Mouse (Mus musculus) limb, embryonic 11.5 days (tissue): Measurements from ENCODE around the gene Frmpd1. TPM values are rescaled to one million over a fixed set of nuclear protein-coding genes. Genes with fewer than 3 reads are reported as not detected.

ENCODE experiments used
- ATAC-seq: fragments of 200-750 bp; cut with Nextera tagmentation; 2 replicates; pipeline ENCODE4 v1.8.0; 2017; ENCODE audit warnings: low read depth; ENCODE audit not compliant: insufficient number of reproducible peaks, low FRiP score, low TSS enrichment
- DNase-seq: peaks from one replicate; pipeline ENCODE4 v3.0.0-alpha.2; 2015; ENCODE audit warnings: low spot score
- H3K27ac ChIP-seq: fragments of 300-500 bp; sonication (generic); replicated peaks from 2 replicates; pipeline ENCODE4 v1.5.1; 2014; ENCODE audit warnings: low read depth, mild to moderate bottlenecking, low read length
- H3K27me3 ChIP-seq: fragments of 300-500 bp; sonication (generic); 2 replicates; pipeline ENCODE4 v1.6.1; 2014; ENCODE audit warnings: mild to moderate bottlenecking, low read length, mixed read lengths; ENCODE audit not compliant: control insufficient read depth, insufficient read depth
- H3K36me3 ChIP-seq: fragments of 300-500 bp; sonication (generic); 2 replicates; pipeline ENCODE4 v1.6.1; 2014; ENCODE audit warnings: mild to moderate bottlenecking, low read length, moderate library complexity, mixed read lengths; ENCODE audit not compliant: control insufficient read depth, insufficient read depth
- H3K4me1 ChIP-seq: fragments of 300-500 bp; sonication (generic); 2 replicates; pipeline ENCODE4 v1.6.1; 2014; ENCODE audit warnings: low read length, mixed read lengths; ENCODE audit not compliant: control insufficient read depth, insufficient read depth
- H3K4me2 ChIP-seq: fragments of 300-500 bp; sonication (generic); 2 replicates; pipeline ENCODE4 v1.6.1; 2014; ENCODE audit warnings: low read depth, mild to moderate bottlenecking, moderate library complexity; ENCODE audit not compliant: severe bottlenecking
- H3K4me3 ChIP-seq: fragments of 300-500 bp; sonication (generic); 2 replicates; pipeline ENCODE4 v1.5.1; 2014; ENCODE audit warnings: low read depth, low read length
- H3K9ac ChIP-seq: fragments of 300-500 bp; sonication (generic); 2 replicates; pipeline ENCODE4 v1.6.1; 2014; ENCODE audit warnings: mild to moderate bottlenecking, low read length
- H3K9me3 ChIP-seq: fragments of 300-500 bp; sonication (generic); 2 replicates; pipeline ENCODE4 v1.6.1; 2016; ENCODE audit warnings: low read length; ENCODE audit not compliant: control insufficient read depth
- WGBS: fragments of 180-500 bp; shearing (Covaris S2); extraction: QIAGEN DNeasy Blood & Tissue Kit; methylation state at CpG from one replicate; pipeline ENCODE4 v1.1.7; 2014; 5-methylcytosine and 5-hydroxymethylcytosine counted together
- polyA plus RNA-seq: library from polyadenylated mRNA; unstranded; fragments of >200 nt; fragmentation: Nextera tagmentation; extraction: Ambion mirVana; gene quantifications from 2 replicates; pipeline ENCODE4 v1.2.1, GENCODE M21; 2014

Frmpd1 gene
- polyA plus RNA-seq, 1 experiment from 2014 or later, result 0.96 TPM

DNA sequence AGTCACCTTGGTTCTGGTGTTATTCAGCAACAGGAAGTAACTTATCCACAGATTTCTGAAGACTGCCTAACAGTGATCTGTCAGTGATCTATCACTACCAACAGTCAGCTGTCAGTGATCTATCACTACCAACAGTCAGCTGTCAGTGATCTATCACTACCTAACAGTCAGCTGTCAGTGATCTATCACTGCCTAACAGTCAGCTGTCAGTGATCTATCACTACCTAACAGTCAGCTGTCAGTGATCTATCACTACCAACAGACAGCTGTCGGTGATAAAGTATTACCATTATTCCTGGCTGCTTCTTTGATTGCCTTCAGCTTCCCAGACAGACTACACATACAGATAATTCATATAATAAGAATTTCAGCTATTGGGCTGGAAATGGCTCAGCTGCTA lies 19.2 kb upstream of the Frmpd1 start:
- DNase-seq (no peak), ATAC-seq (no peak)
- Histone ChIP-seq H3K27me3 (no peaks in the 10 kb centered on the region), H3K9ac (no peak overlapping the region), H3K4me1 (no peaks in the 10 kb centered on the region), H3K4me2 (no peak overlapping the region), H3K27ac (no peak overlapping the region), H3K4me3 (no peak overlapping the region), H3K9me3 (no peaks in the 10 kb centered on the region), H3K36me3 (no peaks in the 10 kb centered on the region)
- WGBS, result 85% methylated on average over 1 of the region's 1 CpGs

DNA sequence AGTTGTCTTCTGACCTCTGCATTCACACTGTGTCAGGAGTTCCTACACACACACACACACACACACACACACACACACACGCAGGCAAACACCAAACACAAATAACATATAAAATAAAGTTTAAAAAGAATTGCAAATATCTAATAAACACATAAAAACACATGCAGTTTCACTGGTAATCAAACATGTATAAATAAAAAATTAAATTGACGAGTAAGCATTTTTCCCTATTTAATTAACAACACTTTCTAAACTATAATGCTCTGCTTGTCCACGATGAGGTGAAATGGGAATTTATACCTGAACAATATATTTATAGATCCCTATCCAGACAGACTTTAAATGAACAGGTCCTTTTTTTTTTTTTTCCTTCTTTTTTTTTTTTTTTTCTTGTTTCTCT lies 18.7 kb upstream of the Frmpd1 start:
- DNase-seq (no peak), ATAC-seq (no peak)
- Histone ChIP-seq H3K9ac (no peak overlapping the region), H3K4me3 (no peak overlapping the region), H3K9me3 (no peaks in the 10 kb centered on the region), H3K4me2 (no peak overlapping the region), H3K4me1 (no peaks in the 10 kb centered on the region), H3K27ac (no peak overlapping the region), H3K27me3 (no peaks in the 10 kb centered on the region), H3K36me3 (no peaks in the 10 kb centered on the region)
- WGBS, result 88% methylated on average over 3 of the region's 3 CpGs

DNA sequence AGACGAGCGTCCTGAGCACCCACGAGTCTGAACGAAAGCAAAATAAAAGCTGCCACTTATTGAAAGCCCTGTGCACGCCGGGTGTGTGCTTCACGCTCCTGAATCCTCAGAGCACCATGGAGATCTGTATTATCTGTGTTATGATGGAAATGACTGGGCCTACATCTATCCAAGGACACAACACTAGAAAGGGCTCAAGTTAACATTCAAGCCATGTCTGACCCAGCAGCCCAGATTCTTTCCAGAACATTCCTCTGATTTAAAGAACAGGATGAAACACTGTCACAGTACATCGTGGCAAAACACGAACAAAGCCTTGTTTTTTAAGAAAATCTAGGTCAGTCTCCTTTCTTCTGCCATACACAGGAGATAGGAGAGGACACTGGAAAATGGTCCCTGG lies 13.3 kb upstream of the Frmpd1 start:
- no peaks in the 10 kb centered on the region for H3K36me3 ChIP-seq
- no peaks in the 10 kb centered on the region for H3K4me1 ChIP-seq
- H3K9me3 ChIP-seq, result no peaks in the 10 kb centered on the region
- no peak overlapping the region for H3K27ac ChIP-seq
- DNase-seq (no peak), ATAC-seq (no peak)
- 90% methylated on average over 9 of the region's 9 CpGs for WGBS
- H3K4me2 ChIP-seq, result no peak overlapping the region
- H3K9ac ChIP-seq, result no peak overlapping the region
- H3K4me3 ChIP-seq, result no peak overlapping the region
- H3K27me3 ChIP-seq, result no peaks in the 10 kb centered on the region

DNA sequence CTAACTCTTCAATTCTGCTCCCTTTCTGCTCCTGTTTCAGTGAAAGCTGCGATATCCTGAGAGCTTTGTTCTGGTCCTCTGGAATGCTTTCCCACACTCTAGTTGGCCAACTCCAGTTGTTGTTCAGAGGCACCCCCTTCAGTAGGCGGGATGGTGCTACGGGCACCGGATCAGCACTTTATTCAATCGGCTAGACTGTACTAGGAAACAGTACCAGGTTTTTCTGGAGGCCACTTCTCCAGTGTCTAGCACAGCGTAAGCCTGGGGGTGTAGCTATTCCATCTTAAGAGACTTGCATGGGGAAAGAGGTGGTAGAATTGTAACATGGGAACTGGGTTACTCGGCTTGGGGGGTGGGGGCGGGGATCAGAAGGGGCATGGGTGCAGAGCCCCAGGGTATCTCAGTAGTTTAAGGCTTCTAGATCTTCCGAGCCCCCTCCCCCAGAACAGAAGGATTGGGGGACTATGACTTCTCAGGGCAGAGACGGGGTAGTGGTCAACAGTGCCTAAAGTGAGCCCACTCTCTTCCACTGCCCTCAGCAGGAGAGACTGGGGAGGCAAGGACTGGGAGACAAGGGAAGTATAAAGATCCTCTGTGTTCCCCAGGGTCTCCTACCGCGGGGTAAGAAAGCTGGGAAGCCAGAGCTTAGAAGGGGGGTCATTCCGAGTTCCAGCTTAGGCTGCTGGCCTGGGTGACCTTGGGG lies 706 bp upstream of the Frmpd1 start:
- Histone ChIP-seq H3K27ac (no peak overlapping the region), H3K4me3 (peak overlapping the region; percentile 50), H3K36me3 (no peaks in the 10 kb centered on the region), H3K9ac (peak overlapping the region; percentile 51; the same call in 1 of the 2 replicates), H3K4me1 (0 out of 2 replicates have a peak, but pooled peaks cover 7% of the 10 kb centered on the region), H3K27me3 (peaks cover 31% of the 10 kb centered on the region), H3K9me3 (no peaks in the 10 kb centered on the region), H3K4me2 (peak overlapping the region; percentile 99)
- 29% methylated on average over 13 of the region's 13 CpGs for WGBS
- ATAC-seq (0 out of 2 replicates have a peak, but pooled peaks have one; percentile 21), DNase-seq (no peak)

DNA sequence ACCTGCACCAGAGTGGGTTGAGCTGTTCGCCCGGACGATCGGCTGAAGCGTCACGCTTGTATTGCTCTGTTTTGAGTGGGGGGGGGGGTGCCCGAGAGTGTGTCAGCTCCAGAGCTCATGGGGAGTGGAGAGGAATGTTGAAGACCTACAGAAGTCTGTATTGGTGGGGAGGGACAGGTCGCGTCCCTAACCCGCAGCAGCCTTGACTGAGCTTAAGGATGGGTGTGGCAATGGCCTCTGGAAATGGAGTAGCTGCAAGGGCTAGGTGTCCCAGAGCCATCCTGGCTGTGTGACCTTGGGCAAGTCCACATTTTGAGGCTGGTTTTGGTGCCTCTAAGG lies 625 bp downstream of the Frmpd1 start:
- Histone ChIP-seq H3K27me3 (peaks cover 31% of the 10 kb centered on the region), H3K36me3 (no peaks in the 10 kb centered on the region), H3K4me2 (peak overlapping the region; percentile 99), H3K4me3 (peak overlapping the region; percentile 50), H3K4me1 (0 out of 2 replicates have a peak, but pooled peaks cover 7% of the 10 kb centered on the region), H3K27ac (no peak overlapping the region), H3K9me3 (no peaks in the 10 kb centered on the region), H3K9ac (peak overlapping the region; percentile 51; the same call in 1 of the 2 replicates)
- no peak for DNase-seq
- WGBS, result 8% methylated on average over 10 of the region's 10 CpGs
- peak; percentile 27; the same call in 1 of the 2 replicates for ATAC-seq

DNA sequence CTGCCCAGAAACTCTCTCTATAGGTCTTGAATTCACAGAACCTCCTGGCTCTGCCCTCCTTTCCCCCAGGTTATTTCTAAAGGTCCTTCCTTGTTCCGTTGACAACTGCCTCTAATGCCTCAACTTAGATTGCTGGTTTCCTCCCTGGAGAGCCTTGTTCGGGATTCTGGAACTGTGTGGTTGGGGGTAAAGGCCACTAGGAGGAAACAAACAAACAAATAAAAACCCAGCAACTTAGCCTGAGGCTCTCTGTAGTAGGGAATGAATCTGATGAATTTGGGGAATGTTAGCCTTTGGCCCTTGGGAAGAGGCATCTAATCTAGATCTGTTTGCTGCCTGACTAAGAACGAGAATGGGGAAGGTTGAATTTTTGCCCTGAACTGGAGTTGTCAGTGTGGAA lies 13.6 kb downstream of the Frmpd1 start:
- no peaks in the 10 kb centered on the region for H3K36me3 ChIP-seq
- 61% methylated on average over 3 of the region's 3 CpGs for WGBS
- no peaks in the 10 kb centered on the region for H3K9me3 ChIP-seq
- H3K4me1 ChIP-seq, result no peaks in the 10 kb centered on the region
- DNase-seq (no peak), ATAC-seq (no peak)
- H3K4me3 ChIP-seq, result no peak overlapping the region
- H3K27me3 ChIP-seq, result no peaks in the 10 kb centered on the region
- no peak overlapping the region for H3K27ac ChIP-seq
- no peak overlapping the region for H3K9ac ChIP-seq
- H3K4me2 ChIP-seq, result no peak overlapping the region

DNA sequence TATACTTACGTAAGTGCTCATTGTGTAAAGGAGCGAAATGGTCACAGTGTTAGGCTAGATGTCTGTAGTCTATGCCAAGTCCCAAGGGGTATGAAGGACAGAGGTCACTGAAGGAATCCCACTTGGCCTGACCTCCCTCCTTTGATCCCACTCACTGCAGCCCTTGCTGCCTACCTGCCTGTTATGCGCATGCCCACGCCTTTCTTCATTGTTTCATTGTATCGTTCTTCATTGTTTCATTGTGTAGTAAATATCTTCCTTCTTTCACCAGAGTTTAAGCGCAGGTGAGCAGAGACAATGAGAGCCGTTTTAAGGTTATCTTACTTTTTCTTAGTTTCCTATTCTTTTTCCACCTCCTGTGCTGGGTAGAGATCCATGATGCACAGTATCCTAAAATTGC lies 18.6 kb downstream of the Frmpd1 start:
- ATAC-seq, result no peak
- H3K9me3 ChIP-seq, result no peaks in the 10 kb centered on the region
- no peak for DNase-seq
- H3K9ac ChIP-seq, result no peak overlapping the region
- 90% methylated on average over 7 of the region's 7 CpGs for WGBS
- H3K4me3 ChIP-seq, result no peak overlapping the region
- H3K36me3 ChIP-seq, result no peaks in the 10 kb centered on the region
- no peak overlapping the region for H3K27ac ChIP-seq
- no peaks in the 10 kb centered on the region for H3K4me1 ChIP-seq
- no peaks in the 10 kb centered on the region for H3K27me3 ChIP-seq
- no peak overlapping the region for H3K4me2 ChIP-seq

DNA sequence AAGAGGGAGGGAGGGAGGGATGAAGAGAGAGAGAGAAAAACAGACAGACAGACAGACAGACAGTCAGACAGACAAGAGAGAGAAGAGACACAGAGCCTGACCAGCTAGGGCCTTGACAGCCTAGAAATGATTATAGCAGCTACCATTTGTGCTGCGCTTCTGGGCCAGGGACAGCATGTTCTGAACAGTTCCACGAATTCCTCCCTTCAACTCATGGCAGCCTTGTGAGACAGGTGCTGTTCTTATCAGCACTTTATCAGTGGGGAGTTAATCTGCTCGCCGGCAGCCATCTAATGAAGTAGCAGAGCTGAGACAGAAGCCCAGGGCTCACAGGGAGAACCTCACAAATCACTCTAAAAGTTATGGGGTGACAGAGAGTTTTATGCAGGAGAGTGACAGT lies 22.8 kb downstream of the Frmpd1 start:
- no peak for DNase-seq
- no peaks in the 10 kb centered on the region for H3K27me3 ChIP-seq
- H3K9ac ChIP-seq, result no peak overlapping the region
- WGBS, result 21% methylated on average over 4 of the region's 4 CpGs
- H3K4me1 ChIP-seq, result no peaks in the 10 kb centered on the region
- H3K4me3 ChIP-seq, result no peak overlapping the region
- no peak overlapping the region for H3K4me2 ChIP-seq
- no peak for ATAC-seq
- no peaks in the 10 kb centered on the region for H3K36me3 ChIP-seq
- H3K9me3 ChIP-seq, result no peaks in the 10 kb centered on the region
- no peak overlapping the region for H3K27ac ChIP-seq

DNA sequence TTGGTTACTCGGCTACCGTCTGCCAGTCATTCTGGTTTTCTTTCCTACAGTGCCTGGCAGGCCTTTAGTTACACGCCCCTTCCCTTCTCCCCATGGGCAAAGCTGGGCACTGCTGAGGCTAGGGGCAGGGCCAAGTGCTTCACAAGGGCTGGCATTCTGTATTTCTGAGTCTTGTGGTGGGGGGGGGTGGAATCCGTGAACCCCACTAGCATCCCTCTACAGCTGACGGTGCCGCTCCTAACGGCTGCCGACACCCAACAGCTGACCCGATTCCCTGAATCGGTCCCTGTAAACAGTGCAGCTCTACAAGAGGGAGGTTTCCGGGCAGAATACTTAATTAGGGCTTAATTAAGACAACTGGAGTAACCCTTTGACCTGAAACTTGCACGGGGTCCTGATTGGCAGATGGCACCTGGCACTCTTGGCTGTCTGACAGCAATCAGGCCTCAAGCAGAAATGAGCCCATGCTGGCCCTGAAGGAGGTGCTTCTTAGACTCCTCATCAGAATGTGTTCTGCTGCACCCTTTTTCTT lies 24.2 kb downstream of the Frmpd1 start:
- no peaks in the 10 kb centered on the region for H3K36me3 ChIP-seq
- no peak overlapping the region for H3K27ac ChIP-seq
- ATAC-seq, result no peak
- H3K4me2 ChIP-seq, result no peak overlapping the region
- H3K9ac ChIP-seq, result no peak overlapping the region
- H3K4me3 ChIP-seq, result no peak overlapping the region
- H3K4me1 ChIP-seq, result no peaks in the 10 kb centered on the region
- 64% methylated on average over 12 of the region's 12 CpGs for WGBS
- H3K27me3 ChIP-seq, result no peaks in the 10 kb centered on the region
- DNase-seq, result no peak
- no peaks in the 10 kb centered on the region for H3K9me3 ChIP-seq
